Mouse (Mus musculus) liver, adult 2 months (tissue): Measurements from ENCODE around the gene Exosc5. TPM values are rescaled to one million over a fixed set of nuclear protein-coding genes. Genes with fewer than 3 reads are reported as not detected.

ENCODE experiments used
- DNase-seq: peaks from one replicate; pipeline ENCODE4 v3.0.0-alpha.2; 2011; ENCODE audit warnings: low read depth, low spot score; ENCODE audit errors: extremely low read depth
- H3K27ac ChIP-seq: fragments of 200-500 bp; replicated peaks from 2 replicates; pipeline ENCODE4 v1.5.1; 2012; ENCODE audit warnings: low read depth, mild to moderate bottlenecking, control low read depth, inconsistent platforms, low read length; ENCODE audit not compliant: insufficient read depth
- H3K27me3 ChIP-seq: fragments of 200-500 bp; 2 replicates; pipeline ENCODE4 v1.6.1; 2012; ENCODE audit warnings: mild to moderate bottlenecking, moderate library complexity, low read length, inconsistent platforms; ENCODE audit not compliant: control insufficient read depth, insufficient read depth
- H3K36me3 ChIP-seq: fragments of 200-500 bp; 2 replicates; pipeline ENCODE4 v1.6.1; 2012; ENCODE audit warnings: low read length, inconsistent platforms; ENCODE audit not compliant: control insufficient read depth, insufficient read depth
- H3K4me1 ChIP-seq: fragments of 200-500 bp; 2 replicates; pipeline ENCODE4 v1.6.1; 2011; ENCODE audit warnings: low read length; ENCODE audit not compliant: control insufficient read depth, insufficient read depth
- H3K4me3 ChIP-seq: fragments of 200-500 bp; 2 replicates; pipeline ENCODE4 v1.5.1; 2011; ENCODE audit warnings: low read depth, mild to moderate bottlenecking, control low read depth, low read length, moderate library complexity; ENCODE audit not compliant: insufficient read depth
- H3K79me2 ChIP-seq: fragments of 200-500 bp; 2 replicates; pipeline ENCODE4 v1.6.1; 2012; ENCODE audit warnings: inconsistent platforms, mild to moderate bottlenecking, low read length, moderate library complexity; ENCODE audit not compliant: control insufficient read depth, insufficient read depth
- H3K9ac ChIP-seq: fragments of 200-500 bp; 2 replicates; pipeline ENCODE4 v1.6.1; 2012; ENCODE audit warnings: low read depth, mild to moderate bottlenecking, control low read depth, inconsistent platforms, low read length
- CTCF ChIP-seq: fragments of 200-500 bp; IDR thresholded peaks from 2 replicates; pipeline ENCODE4 v1.5.1; 2011; ENCODE audit warnings: low read depth, low read length, control low read depth
- POLR2A ChIP-seq: fragments of 200-500 bp; IDR thresholded peaks from 2 replicates; pipeline ENCODE4 v1.6.1; 2011; ENCODE audit warnings: low read length, control low read depth; ENCODE audit not compliant: insufficient read depth; ENCODE audit errors: extremely low read depth
- WGBS: fragments of 180-500 bp; shearing (Covaris S2); methylation state at CpG from one replicate; pipeline ENCODE4 v1.1.7; 2018; 5-methylcytosine and 5-hydroxymethylcytosine counted together
- polyA plus RNA-seq: library from polyadenylated mRNA; depleted of rRNA; stranded (reverse); fragments of >200 nt; gene quantifications from 2 replicates; pipeline ENCODE4 v1.2.3, GENCODE M21; 2012
- total RNA-seq: library from RNA; depleted of rRNA; stranded (reverse); fragments of >200 nt; gene quantifications from 2 replicates; pipeline ENCODE4 v1.2.3, GENCODE M21; 2014

Exosc5 gene
- total and polyA plus RNA-seq, 2 experiments, result 30.4 to 75.1 TPM

DNA sequence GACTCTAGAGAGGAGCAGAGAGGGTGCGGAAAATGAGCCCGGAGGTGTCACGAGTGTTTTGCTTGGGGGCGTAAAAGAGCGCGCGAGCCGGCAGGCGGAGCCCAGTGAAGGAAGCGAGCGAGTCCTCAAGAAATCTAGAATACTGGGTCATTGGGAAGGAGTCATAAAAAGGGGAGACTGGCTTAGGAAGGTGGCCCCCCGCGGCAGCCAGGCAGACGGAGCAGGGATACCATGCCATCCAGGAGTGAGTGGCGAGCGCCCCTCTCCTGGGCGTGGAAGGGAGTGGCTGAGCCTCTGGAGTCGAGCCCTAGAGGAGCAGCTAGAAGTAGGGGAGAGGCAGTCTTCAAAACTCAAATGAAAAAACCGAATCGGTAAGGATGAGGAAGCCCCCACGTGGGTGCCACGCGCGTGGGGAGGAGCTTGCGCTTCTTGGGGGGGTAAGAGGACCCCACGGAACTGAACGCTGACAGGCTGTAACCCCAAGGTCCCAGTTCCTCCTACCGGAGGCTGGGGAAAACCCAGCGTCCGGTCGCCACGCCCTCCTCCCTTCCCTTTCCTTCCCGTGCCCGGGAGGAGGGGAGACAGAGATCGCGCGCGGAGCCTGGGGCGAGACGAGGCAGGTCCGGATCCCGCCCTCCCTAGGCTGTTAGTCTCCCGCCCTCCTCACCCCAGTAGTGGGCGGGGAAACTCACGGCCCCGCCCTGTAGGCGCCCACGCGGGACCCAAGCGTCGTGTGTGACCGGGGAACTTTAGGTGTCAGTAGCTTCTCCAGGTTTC is 30.0 kb downstream of the Exosc5 start:
- peaks cover 6% of the 10 kb centered on the region; the same call in 1 of the 2 replicates for H3K27me3 ChIP-seq
- H3K4me3 ChIP-seq, result peak overlapping the region; percentile 61
- H3K27ac ChIP-seq, result peak overlapping the region; percentile 39
- no peaks in the 10 kb centered on the region for H3K79me2 ChIP-seq
- no peaks in the 10 kb centered on the region for H3K36me3 ChIP-seq
- no peaks in the 10 kb centered on the region for H3K4me1 ChIP-seq
- peak; percentile 44 for DNase-seq
- 3% methylated on average over 45 of the region's 52 CpGs for WGBS
- TF ChIP-seq CTCF, result no peak
- no peak for TF ChIP-seq POLR2A
- H3K9ac ChIP-seq, result peak overlapping the region; percentile 61

DNA sequence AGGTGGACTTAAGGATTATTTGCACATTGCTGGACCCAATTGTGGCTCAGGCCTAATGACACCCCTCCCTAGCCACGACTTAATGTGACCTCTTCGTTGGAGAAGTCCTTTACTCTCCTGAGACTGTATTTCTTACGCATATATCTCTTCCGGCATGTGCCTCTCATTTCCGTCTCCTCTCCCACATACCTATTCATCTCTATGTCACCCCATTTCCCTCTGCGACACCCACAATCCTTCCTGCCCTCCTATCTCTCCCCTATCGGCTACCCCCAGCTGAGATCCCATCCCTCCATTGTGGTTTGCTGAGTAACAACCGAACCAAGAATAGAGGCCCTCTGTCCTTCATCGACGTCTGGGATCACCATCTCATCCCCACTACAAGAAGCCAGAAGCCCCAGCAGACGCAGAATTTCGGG is 30.6 kb downstream of the Exosc5 start:
- no peak overlapping the region; the same call in 1 of the 2 replicates for H3K27ac ChIP-seq
- 33% methylated on average over 12 of the region's 12 CpGs for whole genome bisulfite sequencing
- peaks cover 6% of the 10 kb centered on the region; the same call in 1 of the 2 replicates for H3K27me3 ChIP-seq
- H3K36me3 ChIP-seq, result no peaks in the 10 kb centered on the region
- no peak for DNase-seq
- TF ChIP-seq CTCF (no peak), POLR2A (no peak)
- 0 out of 2 replicates have a peak overlapping the region, but pooled peaks have one; percentile 24 for H3K9ac ChIP-seq
- no peaks in the 10 kb centered on the region for H3K4me1 ChIP-seq
- no peaks in the 10 kb centered on the region for H3K79me2 ChIP-seq
- peak overlapping the region; percentile 61 for H3K4me3 ChIP-seq

- H3K79me2 ChIP-seq, result no peaks in the 10 kb centered on the region
- WGBS, result 59% methylated on average over 5 of the region's 5 CpGs
- no peaks in the 10 kb centered on the region for H3K4me1 ChIP-seq
- H3K9ac ChIP-seq, result no peak overlapping the region
- no peak overlapping the region for H3K27ac ChIP-seq
- peaks cover 6% of the 10 kb centered on the region; the same call in 1 of the 2 replicates for H3K27me3 ChIP-seq
- no peak for TF ChIP-seq POLR2A
- no peak for TF ChIP-seq CTCF
- no peak for DNase-seq
- no peaks in the 10 kb centered on the region for H3K36me3 ChIP-seq
- no peak overlapping the region for H3K4me3 ChIP-seq
These were observed 31.1 kb downstream of the Exosc5 start for GRCm38 (mm10) chr7:25690051-25690450.

DNA sequence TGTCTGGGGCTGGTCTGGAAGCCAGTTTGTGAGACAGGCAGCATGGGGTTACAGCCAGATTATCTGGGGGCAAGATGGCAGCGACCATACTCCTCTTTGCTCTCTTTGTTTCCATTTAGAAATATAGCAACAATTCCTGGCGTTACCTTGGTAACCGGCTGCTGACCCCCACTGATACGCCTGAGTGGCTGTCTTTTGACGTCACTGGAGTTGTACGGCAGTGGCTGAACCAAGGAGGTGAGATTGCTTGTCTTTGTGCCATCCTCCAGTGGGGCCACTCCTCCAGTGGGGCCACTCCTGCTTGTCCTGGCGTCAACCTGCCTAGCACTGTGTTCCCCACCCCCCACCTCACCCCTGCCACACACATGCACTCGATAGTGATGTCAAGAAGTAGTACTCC is 35.1 kb downstream of the Exosc5 start:
- DNase-seq, result no peak
- Histone ChIP-seq H3K27me3 (no peaks in the 10 kb centered on the region), H3K36me3 (no peaks in the 10 kb centered on the region), H3K27ac (no peak overlapping the region), H3K4me1 (no peaks in the 10 kb centered on the region), H3K4me3 (no peak overlapping the region), H3K9ac (no peak overlapping the region), H3K79me2 (no peaks in the 10 kb centered on the region)
- TF ChIP-seq CTCF (no peak), POLR2A (no peak)
- WGBS, result 81% methylated on average over 8 of the region's 8 CpGs

- H3K4me3 ChIP-seq, result no peak overlapping the region
- no peak for TF ChIP-seq POLR2A
- 0 out of 2 replicates have a peak, but pooled peaks have one; percentile 9 for TF ChIP-seq CTCF
- no peak for DNase-seq
- no peaks in the 10 kb centered on the region for H3K79me2 ChIP-seq
- H3K9ac ChIP-seq, result no peak overlapping the region
- no peaks in the 10 kb centered on the region for H3K36me3 ChIP-seq
- H3K4me1 ChIP-seq, result peaks cover 8% of the 10 kb centered on the region; the same call in 1 of the 2 replicates
- H3K27me3 ChIP-seq, result no peaks in the 10 kb centered on the region
- 68% methylated on average over 13 of the region's 13 CpGs for WGBS
- no peak overlapping the region for H3K27ac ChIP-seq
These were observed 40.9 kb downstream of the Exosc5 start for GRCm38 (mm10) chr7:25699851-25700250.

DNA sequence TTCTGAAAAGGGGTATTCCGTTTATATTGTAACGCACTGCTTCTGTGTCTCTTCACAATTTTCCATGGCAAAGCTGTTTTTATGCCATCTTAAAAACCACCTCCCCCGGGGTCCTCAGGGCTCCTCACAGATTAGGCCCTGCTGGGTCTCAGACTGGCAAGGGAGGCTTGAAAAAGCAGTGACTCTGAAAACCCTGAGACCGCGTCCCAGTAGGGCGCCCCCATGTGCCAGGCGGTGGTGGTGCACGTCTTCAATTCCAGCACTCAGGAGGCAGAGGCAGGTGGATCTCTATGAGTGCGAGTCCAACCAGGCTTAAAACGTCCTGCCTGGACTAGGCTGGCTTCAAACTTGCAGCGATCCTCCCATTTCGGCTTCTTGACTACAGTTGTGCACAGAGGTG is 41.8 kb downstream of the Exosc5 start:
- Histone ChIP-seq H3K4me3 (no peak overlapping the region), H3K27ac (no peak overlapping the region), H3K27me3 (no peaks in the 10 kb centered on the region), H3K9ac (no peak overlapping the region), H3K36me3 (no peaks in the 10 kb centered on the region), H3K4me1 (peaks cover 8% of the 10 kb centered on the region; the same call in 1 of the 2 replicates), H3K79me2 (no peaks in the 10 kb centered on the region)
- TF ChIP-seq POLR2A (no peak), CTCF (peak; percentile 56)
- no peak for DNase-seq
- 74% methylated on average over 12 of the region's 12 CpGs for WGBS
